Mouse (Mus musculus): ENCODE results near the gene Ldoc1. TPM values are rescaled to one million over a fixed set of nuclear protein-coding genes. Genes with fewer than 3 reads are reported as not detected.

The Ldoc1 gene
- 0.31 and 0.34 TPM in 2 replicates for polyA plus RNA-seq (2012; rRNA removed)

DNA sequence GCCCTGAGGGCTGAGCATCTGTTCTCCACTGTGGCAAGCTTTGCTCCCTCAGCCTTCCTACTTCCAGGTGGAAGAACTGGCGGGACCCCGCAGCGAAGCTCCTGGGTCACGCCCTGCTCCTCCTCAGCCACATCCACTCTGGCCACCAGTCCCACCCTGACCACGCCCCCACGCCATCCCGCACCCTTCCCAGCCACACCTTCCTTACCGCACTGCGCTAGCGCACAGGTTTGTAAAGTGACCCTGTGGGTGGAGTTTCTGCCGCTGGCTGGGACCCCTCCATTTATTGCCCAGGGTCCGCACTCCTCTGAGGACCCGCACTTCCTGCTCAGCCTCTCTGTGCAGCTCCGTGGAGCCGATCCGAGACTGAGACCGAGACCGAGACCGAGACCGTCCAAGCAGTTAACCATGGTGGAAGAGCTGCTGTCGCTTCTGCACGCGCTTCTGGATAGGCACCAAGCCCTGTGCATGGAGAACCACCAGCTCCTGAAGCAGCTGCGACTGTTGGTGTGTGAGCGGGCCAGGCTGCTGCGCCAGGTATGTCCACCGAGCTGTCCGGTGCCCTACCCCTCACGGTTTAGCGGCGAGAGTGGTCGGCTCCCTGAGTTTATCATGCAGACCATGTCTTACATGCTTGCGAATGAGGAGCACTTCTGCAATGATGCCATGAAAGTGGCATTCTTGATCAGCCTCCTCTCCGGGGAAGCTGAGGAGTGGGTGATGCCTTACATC is at the start of gene Ldoc1:
Gene Ldoc1 (plus strand): TSS at position 196 of the 732 bp plus-strand sequence.
- no peak for DNase-seq (ENCODE audit: low spot score)

DNA sequence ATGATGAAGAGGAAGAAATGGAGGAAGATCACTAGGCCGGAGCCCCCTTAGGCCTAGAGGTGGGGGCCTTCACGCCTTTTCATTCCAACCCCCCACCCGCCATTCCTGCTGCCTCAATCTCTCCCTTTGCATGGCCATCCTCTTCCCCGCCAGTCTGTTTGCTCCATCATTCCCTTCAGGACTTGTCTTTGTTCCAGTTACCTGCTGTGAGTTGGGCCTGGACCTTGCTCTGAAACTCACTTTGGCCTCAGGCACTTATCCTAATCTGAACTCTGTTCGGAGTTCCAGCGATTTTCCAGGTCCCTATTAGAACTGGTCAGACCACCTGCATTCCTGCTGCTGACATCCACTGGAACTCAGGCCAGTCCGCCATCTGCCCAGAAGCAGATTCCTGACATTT is 834 bp downstream of the Ldoc1 start:
- DNase-seq (ENCODE audit: low spot score) = no peak

DNA sequence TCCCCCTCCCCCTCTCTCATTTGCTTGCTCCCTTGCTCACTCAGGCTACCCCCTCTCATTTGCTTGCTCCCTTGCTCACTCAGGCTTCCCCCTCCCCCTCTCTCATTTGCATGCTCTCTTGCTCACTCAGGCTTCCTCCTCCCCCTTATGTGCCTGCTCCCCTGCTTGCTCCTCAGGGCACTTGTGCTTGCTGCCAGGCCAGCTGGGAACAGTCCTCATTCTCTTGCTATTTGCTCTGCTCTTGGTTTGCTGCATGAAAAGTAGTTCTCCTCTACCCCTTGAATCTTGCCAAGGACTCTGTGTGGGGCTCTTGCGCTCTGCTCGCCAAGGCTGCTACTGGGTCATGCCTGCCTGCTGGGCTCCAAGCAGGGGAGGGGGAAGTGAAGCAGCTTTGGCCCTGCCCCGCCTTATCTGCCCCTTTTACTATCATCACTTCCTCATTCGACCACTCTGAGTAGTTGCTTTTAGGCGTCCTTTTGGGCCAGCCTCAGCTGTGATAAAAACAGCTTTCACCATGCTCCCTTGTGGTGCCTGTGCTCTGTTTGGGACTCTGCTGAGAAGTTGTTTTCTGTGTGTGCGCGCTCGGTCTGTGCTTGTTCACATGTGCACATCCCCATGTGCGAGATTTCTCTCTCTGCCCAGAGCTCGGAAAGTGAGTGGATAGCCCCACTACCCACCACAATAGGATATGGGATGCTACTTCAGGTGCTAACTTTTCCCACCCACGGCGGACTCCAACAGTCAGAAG is 13.2 kb downstream of the Ldoc1 start:
- DNase-seq (ENCODE audit: low spot score) = no peak

DNA sequence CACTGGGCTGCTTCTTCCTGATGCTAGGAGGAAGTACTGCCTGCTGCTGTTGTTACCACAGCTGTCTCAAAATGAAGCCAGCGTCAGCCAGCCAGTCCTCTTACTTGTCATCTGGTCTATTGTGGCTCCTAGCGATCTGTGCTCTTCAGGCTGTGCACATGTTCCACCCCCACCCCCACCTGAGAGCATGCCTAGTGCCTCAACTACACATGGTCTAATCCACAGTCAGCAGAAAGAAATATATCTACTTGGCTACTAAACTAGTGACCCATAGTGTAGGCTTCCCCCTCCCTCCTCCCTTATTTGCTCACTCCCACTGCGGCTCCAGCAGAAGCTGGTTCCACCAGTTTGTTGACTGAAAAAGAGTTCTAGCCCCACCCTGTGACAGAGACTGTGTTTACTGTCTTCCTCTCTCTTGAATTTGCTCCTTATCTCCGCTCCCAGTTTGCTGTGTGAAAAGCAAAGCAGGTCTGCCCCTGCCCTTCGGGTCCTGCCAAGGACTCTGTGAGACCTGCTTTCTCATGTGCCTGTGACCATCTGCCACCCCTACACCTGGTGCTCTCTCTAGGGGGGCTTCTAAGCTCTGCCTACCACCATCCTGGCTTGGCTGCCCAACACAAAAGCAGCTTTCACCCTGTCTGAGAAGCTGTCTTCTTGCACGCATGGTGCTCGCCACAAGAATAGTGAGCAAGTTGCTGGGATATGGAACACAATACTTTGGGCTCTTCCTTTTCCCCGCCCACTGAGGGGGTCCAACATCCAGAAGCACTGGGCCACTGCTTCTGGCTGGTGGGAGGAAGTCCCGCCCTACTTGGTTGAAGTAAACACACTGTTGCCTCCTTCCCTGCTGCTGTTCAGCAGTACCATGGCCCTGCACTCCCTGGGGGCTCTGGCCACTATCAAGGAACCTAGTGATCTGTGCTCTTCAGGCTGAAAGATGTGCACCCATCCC is 14.0 kb downstream of the Ldoc1 start:
- DNase-seq (ENCODE audit: low spot score) = no peak

DNA sequence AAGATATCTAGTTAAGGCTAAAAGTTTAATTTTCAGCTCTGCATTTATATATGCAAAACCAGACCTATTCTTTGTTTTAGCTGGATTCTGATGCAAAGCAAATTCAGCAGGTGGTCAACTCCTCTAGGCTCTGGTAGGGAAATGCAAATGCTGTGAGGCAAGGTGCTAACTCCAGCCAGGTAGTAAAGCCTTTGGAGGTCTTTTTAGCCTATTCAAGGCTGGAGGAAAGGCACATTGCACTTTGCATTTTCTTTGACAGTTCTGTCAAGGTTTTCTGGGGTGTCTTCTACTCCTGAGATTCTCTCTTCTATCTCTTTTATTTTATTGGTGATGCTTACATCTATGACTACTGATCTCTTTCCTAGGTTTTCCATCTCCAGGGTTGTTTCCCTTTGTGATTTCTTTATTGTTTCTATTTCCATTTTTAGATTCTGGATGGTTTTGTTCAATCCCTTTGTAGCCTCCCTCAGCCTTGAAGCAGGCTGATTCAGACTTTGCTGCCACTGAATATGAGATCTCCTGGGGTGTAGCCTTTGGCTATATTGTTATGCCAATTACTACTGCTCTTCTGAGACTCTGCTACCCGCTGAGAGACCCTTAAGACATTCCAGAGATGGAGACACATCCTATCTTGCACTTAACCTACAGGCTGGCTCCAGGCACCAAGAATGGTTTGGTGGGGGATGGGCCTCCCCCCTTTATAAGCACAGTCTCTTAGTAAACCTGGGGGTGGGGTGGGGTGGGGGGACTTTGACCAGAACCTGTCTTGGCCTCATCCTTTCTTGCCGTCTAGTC is 18.4 kb downstream of the Ldoc1 start:
- no peak for DNase-seq (ENCODE audit: low spot score)
